In genomic region chr14:57104106-57105023, GRCm38 (mm10) we compare ENCODE assay signal across 9 mouse cellular contexts. TPM values are rescaled to one million over a fixed set of nuclear protein-coding genes. Genes with fewer than 3 reads are reported as not detected.
DNase-seq lines count a peak whose midpoint lies in the region; ATAC-seq and TF ChIP-seq lines count a peak whose summit lies in the region.
"Had no signal": no experiment of that assay in that cellular context is flagged by ENCODE, and none has a peak within 500 bp of the region (broad histone marks: within the 10 kb centered on the region; RNA-seq: fewer than 3 reads in every experiment).

TSS of gene Gjb2 (minus strand) at chr14:57104702.

- TF ChIP-seq CTCF in bone marrow macrophage, adult 2 months (IDR thresholded peaks at IDR 0.05; ENCODE audit: low read depth, low read length): no peak
- TF ChIP-seq CTCF in kidney, adult 2 months (conservative IDR thresholded peaks at IDR 0.05; ENCODE audit: insufficient read depth, insufficient read length, low read depth, low read length): 0 out of 2 replicates have a peak, but pooled peaks have one; percentile 20
- no peak for TF ChIP-seq CTCF in thymus, adult 2 months (IDR thresholded peaks at IDR 0.05; ENCODE audit: borderline replicate concordance, control insufficient read depth, extremely low read depth, insufficient read depth, low read length, poor library complexity)

- H3K9ac ChIP-seq in midbrain, embryonic 16.5 days (ENCODE audit: low read depth, low read length): peak within 1 kb of the TSS; percentile 61

- H3K27me3 ChIP-seq in erythroblast, embryonic 14.5 days (ENCODE audit: control insufficient read depth): peaks cover 49% of the 10 kb centered on the region
- H3K27me3 ChIP-seq in kidney, adult 2 months (replicated peaks; ENCODE audit: control insufficient read depth, insufficient read depth, low read length): no peaks in the 10 kb centered on the region
- peaks cover 59% of the 10 kb centered on the region for H3K27me3 ChIP-seq in midbrain, embryonic 16.5 days (ENCODE audit: control insufficient read depth, insufficient read depth, low read depth, low read length)
- no peaks in the 10 kb centered on the region; the same call in 1 of the 2 replicates for H3K27me3 ChIP-seq in thymus, adult 2 months (ENCODE audit: control insufficient read depth, insufficient read depth, low read length)

- no peak within 1 kb of the TSS for H3K27ac ChIP-seq in bone marrow macrophage, adult 2 months (ENCODE audit: insufficient read depth, low read depth, low read length)
- H3K27ac ChIP-seq in kidney, adult 2 months (ENCODE audit: insufficient read depth, low read depth, low read length): peak within 1 kb of the TSS; percentile 54
- no peak within 1 kb of the TSS for H3K27ac ChIP-seq in midbrain, embryonic 16.5 days (ENCODE audit: low read length)
- H3K27ac ChIP-seq in thymus, adult 2 months (ENCODE audit: control insufficient read depth, insufficient read depth, low read length): no peak within 1 kb of the TSS

- ATAC-seq in erythroblast, adult 5-6 weeks (replicated peaks; ENCODE audit: low FRiP score, poor library complexity, severe bottlenecking): no peak
- peak; percentile 81 for ATAC-seq in midbrain, embryonic 16.5 days

- no peak for TF ChIP-seq POLR2A in bone marrow macrophage, adult 2 months (IDR thresholded peaks at IDR 0.05; ENCODE audit: borderline replicate concordance, low read depth, low read length)
- TF ChIP-seq POLR2A in kidney, adult 2 months (IDR thresholded peaks at IDR 0.05; ENCODE audit: low read depth, low read length): peak; percentile 65
- TF ChIP-seq POLR2A in thymus, adult 2 months (IDR thresholded peaks at IDR 0.05; ENCODE audit: control insufficient read depth, extremely low read depth, insufficient read depth, low read length, poor library complexity): no peak

- no peaks in the 10 kb centered on the region for H3K36me3 ChIP-seq in erythroblast, embryonic 14.5 days (ENCODE audit: control insufficient read depth)
- H3K36me3 ChIP-seq in kidney, adult 2 months (ENCODE audit: control insufficient read depth, insufficient read depth, low read length): no peaks in the 10 kb centered on the region
- no peaks in the 10 kb centered on the region for H3K36me3 ChIP-seq in midbrain, embryonic 16.5 days (ENCODE audit: control insufficient read depth, insufficient read depth, low read length)
- H3K36me3 ChIP-seq in thymus, adult 2 months (ENCODE audit: control insufficient read depth, insufficient read depth, low read length): no peaks in the 10 kb centered on the region

- H3K4me1 ChIP-seq in erythroblast, embryonic 14.5 days (ENCODE audit: control insufficient read depth): peaks cover 8% of the 10 kb centered on the region
- H3K4me1 ChIP-seq in bone marrow macrophage, adult 2 months (ENCODE audit: control insufficient read depth, insufficient read depth, low read length): no peaks in the 10 kb centered on the region
- peaks cover 22% of the 10 kb centered on the region for H3K4me1 ChIP-seq in kidney, adult 2 months (ENCODE audit: control insufficient read depth, insufficient read depth, low read length)
- peaks cover 11% of the 10 kb centered on the region for H3K4me1 ChIP-seq in midbrain, embryonic 16.5 days (ENCODE audit: control insufficient read depth, insufficient read depth, low read length)
- 0 out of 2 replicates have a peak, but pooled peaks cover 3% of the 10 kb centered on the region for H3K4me1 ChIP-seq in thymus, adult 2 months (replicated peaks; ENCODE audit: control insufficient read depth, insufficient read depth, low read length)

- under 1% methylated on average over 101 of the region's 101 CpGs for WGBS in kidney, adult 2 months
- WGBS in midbrain, embryonic 16.5 days: under 1% methylated on average over 92 of the region's 101 CpGs
- WGBS in thymus, adult 2 months: 1% methylated on average over 101 of the region's 101 CpGs

- no peaks in the 10 kb centered on the region; the same call in 1 of the 2 replicates for H3K9me3 ChIP-seq in erythroblast, embryonic 14.5 days (ENCODE audit: control insufficient read depth, low read length)
- no peaks in the 10 kb centered on the region for H3K9me3 ChIP-seq in midbrain, embryonic 16.5 days (replicated peaks; ENCODE audit: control insufficient read depth, low read length, poor library complexity, severe bottlenecking)

- peak; percentile 45 for DNase-seq in forelimb bud, embryonic 11.5 days (ENCODE audit: low read depth, low spot score)
- DNase-seq in kidney, adult 2 months: peak; percentile 92
- peak; percentile 53 for DNase-seq in liver
- peak; percentile 6 for DNase-seq in thymus, adult 2 months

- H3K4me2 ChIP-seq in midbrain, embryonic 16.5 days (ENCODE audit: low read length): peak within 1 kb of the TSS; percentile 100

- H3K4me3 ChIP-seq in erythroblast, embryonic 14.5 days (replicated peaks): peak within 1 kb of the TSS; percentile 64
- H3K4me3 ChIP-seq in bone marrow macrophage, adult 2 months (ENCODE audit: insufficient read depth, low read length): peak within 1 kb of the TSS; percentile 60
- peak within 1 kb of the TSS; percentile 79 for H3K4me3 ChIP-seq in kidney, adult 2 months (ENCODE audit: insufficient read depth, low read depth, low read length)
- peak within 1 kb of the TSS; percentile 70 for H3K4me3 ChIP-seq in midbrain, embryonic 16.5 days (ENCODE audit: low read depth, low read length)
- H3K4me3 ChIP-seq in thymus, adult 2 months (ENCODE audit: control insufficient read depth, insufficient read depth, low read length): peak within 1 kb of the TSS; percentile 35

RNA-seq across cellular contexts. Expression of gene Gjb2, which starts in this region (rescaled TPM):
- polyA plus RNA-seq in erythroblast, embryonic 14.5 days (2012): 0.02 TPM in 2 replicates
- not detected in 2 replicates for total RNA-seq in erythroblast, adult 5-6 weeks (2015; ENCODE audit: low replicate concordance)
- total RNA-seq in erythroblast, adult 5-6 weeks (2017; ENCODE audit: low replicate concordance): not detected in 2 replicates
- not detected in 2 replicates for polyA plus RNA-seq in bone marrow macrophage, adult 2 months (2012; ENCODE audit: insufficient read depth, insufficient read length, missing spikeins)
- 76.9 and 81.3 TPM in 2 replicates for polyA plus RNA-seq in kidney, adult 2 months (2012; rRNA removed)
- polyA plus RNA-seq in midbrain, embryonic 16.5 days (2015; fragmentation: Nextera tagmentation; extraction: Ambion mirVana): 10.4 and 11.0 TPM in 2 replicates
- polyA plus RNA-seq in thymus, adult 2 months (2012; rRNA removed): 4.9 and 6.1 TPM in 2 replicates
- polyA plus RNA-seq: C2C12 had no signal

Comparison
In these comparisons a context has a peak if more than half of its experiments do, and no peak if none do; other contexts are left out.
1. DNase-seq: peak in every context shown above with its lines; median percentile 92 in kidney, adult 2 months; 53 in liver; 45 in forelimb bud, embryonic 11.5 days; 6 in thymus, adult 2 months.